Mouse (Mus musculus) cerebellum, adult 18-20 months (tissue): ENCODE measurements at regions not wholly inside any gene's neighbourhood (a gene's known extent, or its start where the extent isn't known, plus 50 kb on each side); places are given as distances from the start of the nearest gene placed in this dataset.
"Not testable (repeated sequence)": the region's sequence is repeated elsewhere in the genome, so short reads cannot be mapped to it uniquely, and the experiment has no call there.

Source experiments
- DNase-seq, 2 experiments: peaks; one replicate each; pipeline ENCODE4 v3.0.0; 2021

DNA sequence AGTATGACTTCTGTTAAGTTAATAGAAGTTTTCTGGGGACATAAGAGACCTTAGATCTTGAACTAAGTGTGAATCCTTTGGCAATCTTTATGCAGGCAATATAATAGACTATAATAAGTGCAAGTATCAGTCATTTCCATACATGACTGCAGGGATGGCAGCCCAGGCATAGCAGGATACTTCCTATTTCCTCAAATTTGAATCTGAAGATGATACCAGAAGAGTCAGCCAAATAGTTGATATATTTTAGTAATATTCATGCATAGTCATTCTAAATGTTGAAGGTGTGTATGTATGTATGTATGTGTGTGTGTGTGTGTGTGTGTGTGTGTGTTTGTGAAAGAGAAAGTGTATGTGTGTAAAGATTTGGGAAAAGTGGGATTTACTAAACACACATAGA, 64.3 kb downstream of the Prl2c2 start:
- not testable (repeated sequence) for DNase-seq

- peak in 1 of 2 experiments; percentile 8 for DNase-seq
Observed at GRCm38 (mm10) chr13:12935103-12935502, 70.1 kb downstream of the Prl2c2 start.

DNA sequence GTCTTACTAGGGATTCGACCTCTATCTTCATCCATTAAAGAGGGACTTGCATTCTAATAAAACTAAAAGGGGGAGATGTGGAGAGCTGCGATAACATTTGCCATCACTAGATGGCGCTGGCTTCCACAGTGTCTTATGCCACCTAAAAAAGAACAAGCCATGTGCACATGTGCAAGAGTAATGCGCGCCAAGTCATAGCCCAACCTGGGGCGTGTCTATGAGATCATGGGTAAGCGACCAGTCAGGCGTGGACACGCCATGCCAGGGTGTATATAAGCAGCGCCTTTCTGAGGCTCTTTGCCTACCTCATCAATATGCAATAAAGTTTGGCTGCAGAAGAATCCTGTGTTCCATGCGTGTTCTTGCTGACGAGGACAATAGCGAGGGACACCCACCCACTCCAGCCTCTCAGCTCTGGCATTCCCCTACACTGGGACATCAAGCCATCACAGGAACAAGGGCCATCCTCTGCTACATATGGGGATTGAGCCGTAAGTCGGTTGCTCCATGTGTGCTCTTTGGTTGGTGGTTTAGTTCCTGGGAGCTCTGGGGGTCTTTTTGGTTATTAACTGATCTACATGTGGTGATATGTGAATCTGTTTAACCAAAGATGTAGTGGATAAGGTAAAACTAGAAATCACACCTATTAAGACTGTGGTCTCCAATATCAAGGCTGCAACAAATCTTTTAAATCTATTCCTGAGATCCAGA, 73.1 kb downstream of the Prl2c2 start:
- DNase-seq, result not testable (repeated sequence)

DNA sequence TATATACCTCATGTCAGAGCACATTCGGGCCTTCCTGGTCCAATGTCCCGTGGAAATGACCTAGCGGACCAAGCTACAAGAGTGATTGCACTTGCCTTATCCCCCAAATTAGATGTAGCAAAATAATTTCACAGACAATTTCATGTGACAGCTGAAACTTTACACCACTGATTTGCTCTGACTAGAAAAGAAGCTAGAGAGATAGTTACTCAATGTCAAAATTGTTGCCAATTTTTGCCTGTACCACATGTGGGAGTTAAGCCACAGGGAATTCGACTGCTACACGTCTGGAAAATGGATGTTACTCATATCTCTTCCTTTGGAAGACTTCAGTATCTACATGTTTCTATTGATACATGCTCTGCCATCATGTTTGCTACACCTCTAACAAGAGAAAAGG, 74.6 kb downstream of the Prl2c2 start:
- no peak for DNase-seq

DNA sequence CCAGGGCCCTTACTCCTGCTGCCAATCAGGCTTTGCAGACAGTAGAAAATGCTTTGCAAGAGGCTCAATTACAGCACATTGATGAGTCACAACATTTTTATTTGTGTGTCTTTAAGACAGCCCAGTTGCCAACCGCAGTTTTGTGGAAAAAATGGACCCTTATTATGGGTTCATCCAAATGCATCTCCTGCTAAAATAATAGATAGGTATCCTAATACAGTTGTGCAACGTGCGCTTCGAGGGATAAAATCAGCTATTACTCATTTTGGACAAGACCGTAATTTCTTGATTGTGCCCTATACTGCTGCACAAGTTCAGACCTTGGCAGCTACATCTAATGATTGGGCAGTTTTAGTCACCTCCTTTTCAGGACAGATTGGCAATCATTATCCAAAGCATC, 75.4 kb downstream of the Prl2c2 start:
- DNase-seq, result no peak

- no peak for DNase-seq
Observed at GRCm38 (mm10) chr13:12927587-12928345, 77.4 kb downstream of the Prl2c2 start.

DNA sequence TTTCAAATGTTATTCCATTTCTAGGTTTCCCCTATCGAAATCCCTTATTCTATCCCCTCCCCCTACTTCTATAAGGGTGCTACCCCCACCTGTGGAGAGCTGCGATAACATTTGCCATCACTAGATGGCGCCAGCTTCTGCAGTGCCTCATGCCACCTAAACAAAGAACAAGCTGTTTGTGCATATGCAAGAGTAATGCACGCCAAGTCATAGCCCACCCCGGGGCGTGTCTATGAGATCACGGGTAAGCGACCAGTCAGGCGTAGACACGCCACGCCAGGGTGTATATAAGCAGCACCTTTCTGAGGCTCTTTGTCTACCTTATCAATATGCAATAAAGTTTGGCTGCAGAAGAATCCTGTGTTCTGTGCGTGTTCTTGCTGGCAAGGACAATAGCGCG, 79.6 kb downstream of the Prl2c2 start:
- DNase-seq, result no peak

DNA sequence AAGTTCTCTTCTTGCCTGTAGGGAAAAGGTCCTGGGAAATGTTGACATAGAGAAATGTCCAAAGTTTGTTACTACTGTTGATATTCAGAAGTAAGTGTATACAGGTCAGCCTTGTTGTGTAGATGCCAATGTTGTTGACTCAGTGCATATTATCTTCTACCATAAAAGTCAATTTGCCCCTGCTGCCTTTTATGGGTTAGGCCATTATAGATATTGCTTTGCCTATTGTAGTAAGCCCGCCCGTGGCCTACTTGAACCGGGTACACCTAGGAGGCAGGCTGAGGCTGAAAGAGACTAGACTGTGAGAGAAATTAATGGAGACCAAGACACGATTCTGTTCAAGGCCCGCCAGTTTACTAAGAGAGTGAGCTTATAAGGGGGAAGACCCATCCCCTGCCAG, 92.3 kb downstream of the Prl2c2 start:
- no peak for DNase-seq

GRCm38 (mm10) chr13:12906151-12906550, 99.0 kb downstream of the Prl2c2 start:
- DNase-seq, result no peak

GRCm38 (mm10) chr13:12889631-12890030, 89.8 kb upstream of the Prl2c3 start:
- DNase-seq, result not testable (repeated sequence)

- not testable (repeated sequence) for DNase-seq
Observed at GRCm38 (mm10) chr13:12879506-12879905, 79.6 kb upstream of the Prl2c3 start.

DNA sequence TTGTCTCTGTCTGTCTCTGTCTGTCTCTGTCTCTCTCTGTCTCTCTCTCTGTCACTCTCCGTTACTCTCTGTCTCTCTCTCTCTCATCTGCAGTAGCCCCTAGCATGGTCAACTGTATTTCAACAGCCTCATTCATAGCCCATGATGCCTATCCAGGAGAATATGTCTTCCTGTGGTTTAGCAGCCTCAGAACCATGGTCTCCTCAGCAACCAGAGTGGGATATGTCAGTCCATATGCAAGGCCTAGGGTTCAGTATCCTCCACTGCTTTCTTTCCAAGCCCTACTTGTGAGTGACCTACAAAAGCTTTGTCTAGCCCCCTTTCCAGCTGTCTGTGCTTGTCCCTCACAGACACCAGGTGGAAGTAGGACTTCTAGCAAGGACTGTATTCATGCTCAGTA, 65.1 kb upstream of the Prl2c3 start:
- not testable (repeated sequence) for DNase-seq

GRCm38 (mm10) chr13:12864263-12864662, 64.4 kb upstream of the Prl2c3 start:
- no peak for DNase-seq

DNA sequence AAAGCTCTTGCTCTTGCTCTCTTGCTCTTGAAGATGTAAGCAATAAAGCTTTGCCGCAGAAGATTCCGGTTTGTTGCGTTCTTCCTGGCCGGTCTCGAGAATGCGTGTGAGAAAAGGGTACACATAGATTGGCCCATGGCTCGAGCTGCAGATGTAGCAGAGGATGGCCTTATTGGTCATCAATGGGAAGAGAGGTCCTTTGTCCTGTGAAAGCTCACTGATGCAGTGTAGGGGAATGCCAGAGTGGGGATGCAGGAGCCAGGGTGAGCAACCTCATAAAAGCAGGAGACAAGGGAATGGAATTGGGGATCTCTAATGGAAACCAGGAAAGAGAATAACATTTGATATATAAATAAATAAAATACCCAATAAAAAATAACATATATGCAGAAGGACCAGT, 63.7 kb upstream of the Prl2c3 start:
- DNase-seq, result not testable (repeated sequence)

DNA sequence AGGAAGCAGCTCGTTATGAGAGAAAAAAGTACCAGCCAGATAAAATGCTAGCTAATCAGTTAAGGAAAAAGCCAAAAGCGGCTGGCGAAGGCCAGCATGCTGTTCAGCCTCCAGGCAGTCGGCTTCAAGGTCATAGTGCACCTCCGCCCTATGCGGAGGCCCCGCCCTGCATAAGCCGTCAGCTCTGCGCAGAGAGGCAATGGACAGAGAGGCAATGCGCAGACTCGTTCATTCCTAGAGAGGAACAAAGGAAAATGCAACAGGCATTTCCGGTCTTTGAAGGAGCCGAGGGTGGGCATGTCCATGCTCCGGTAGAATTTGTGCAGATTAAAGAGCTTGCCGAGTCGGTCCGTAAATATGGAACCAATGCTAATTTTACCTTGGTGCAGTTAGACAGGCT, 61.1 kb upstream of the Prl2c3 start:
- not testable (repeated sequence) for DNase-seq

GRCm38 (mm10) chr13:12859930-12860329, 60.1 kb upstream of the Prl2c3 start:
- not testable (repeated sequence) for DNase-seq
